Mouse (Mus musculus) embryonic fibroblast, embryonic 13.5 days (primary cell): ENCODE data around the gene Camsap3.

Source experiments
- CTCF ChIP-seq: IDR thresholded peaks from 2 replicates; pipeline ENCODE4 v1.5.1; 2011; ENCODE audit warnings: mild to moderate bottlenecking, control low read depth, low read length, moderate library complexity, borderline replicate concordance; ENCODE audit not compliant: insufficient read depth
- POLR2A ChIP-seq: IDR thresholded peaks from 2 replicates; pipeline ENCODE4 v1.6.1; 2011; ENCODE audit warnings: low read depth, mild to moderate bottlenecking, control low read depth, low read length, moderate library complexity

- TF ChIP-seq POLR2A, result no peak
- no peak for TF ChIP-seq CTCF
These were observed 12.5 kb upstream of the Camsap3 start for GRCm38 (mm10) chr8:3574546-3574945.
